Mouse (Mus musculus): ENCODE data around the gene Rps11. TPM values are rescaled to one million over a fixed set of nuclear protein-coding genes. Genes with fewer than 3 reads are reported as not detected.

Gene Rps11
- polyA plus RNA-seq (2017; shearing (Covaris generic)): 3,104 TPM

GRCm38 (mm10) chr7:45124224-45125143, at the start of gene Rps11:
TSS of gene Rps11 (minus strand) at chr7:45124439.

DNA sequence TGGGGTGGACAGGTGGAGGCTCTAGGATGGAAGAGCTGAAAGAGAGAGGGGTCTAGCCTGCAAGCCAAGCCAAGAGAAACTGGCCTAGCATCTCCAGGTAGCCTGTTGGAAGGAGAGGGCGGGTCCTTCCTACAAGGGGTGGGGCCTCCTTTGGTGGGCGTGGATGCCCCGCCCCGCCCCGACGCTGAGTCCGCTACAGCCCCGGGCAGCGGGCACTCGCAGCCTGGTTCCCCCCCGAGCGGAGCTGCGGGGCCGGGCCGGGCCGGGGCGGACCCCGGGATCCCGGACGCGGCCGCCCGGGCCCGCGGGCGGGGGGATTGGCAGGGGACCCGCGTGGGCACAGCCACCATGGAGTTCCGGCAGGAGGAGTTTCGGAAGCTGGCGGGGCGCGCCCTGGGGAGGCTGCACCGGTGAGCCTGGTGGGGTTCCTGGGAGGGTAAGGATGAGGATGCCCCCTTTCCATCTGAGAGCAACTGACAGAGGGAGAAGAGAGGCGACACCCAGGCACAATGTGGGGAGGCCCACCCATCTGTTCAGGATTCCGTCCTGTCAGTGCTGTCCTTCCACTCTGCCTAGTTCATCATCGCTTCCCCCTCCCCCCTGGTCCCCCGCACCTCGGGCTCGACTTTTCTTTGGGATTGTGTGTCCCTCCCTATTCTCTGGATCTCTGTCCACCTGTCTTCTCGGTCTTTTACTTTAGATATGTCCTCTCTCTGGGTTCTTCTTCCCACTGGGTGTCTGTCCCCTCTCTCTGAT, 39.7 kb upstream of the Rps11 start, which contains the start of gene Slc17a7:
TSS of gene Slc17a7 (plus strand) at position 215 of the 756 bp plus-strand sequence.

GRCm38 (mm10) chr7:45154096-45154992, 30.1 kb upstream of the Rps11 start, which contains the start of the genes Pih1d1 and Aldh16a1:
TSS of gene Pih1d1 (plus strand) at chr7:45154303.
TSS of gene Aldh16a1 (minus strand) at chr7:45154584.

GRCm38 (mm10) chr7:45135993-45136567, 11.8 kb upstream of the Rps11 start, which contains the start of the genes Gm45713 and Flt3l:
TSS of gene Gm45713 (minus strand) at chr7:45136231.
TSS of gene Flt3l (minus strand) at chr7:45136432.

DNA sequence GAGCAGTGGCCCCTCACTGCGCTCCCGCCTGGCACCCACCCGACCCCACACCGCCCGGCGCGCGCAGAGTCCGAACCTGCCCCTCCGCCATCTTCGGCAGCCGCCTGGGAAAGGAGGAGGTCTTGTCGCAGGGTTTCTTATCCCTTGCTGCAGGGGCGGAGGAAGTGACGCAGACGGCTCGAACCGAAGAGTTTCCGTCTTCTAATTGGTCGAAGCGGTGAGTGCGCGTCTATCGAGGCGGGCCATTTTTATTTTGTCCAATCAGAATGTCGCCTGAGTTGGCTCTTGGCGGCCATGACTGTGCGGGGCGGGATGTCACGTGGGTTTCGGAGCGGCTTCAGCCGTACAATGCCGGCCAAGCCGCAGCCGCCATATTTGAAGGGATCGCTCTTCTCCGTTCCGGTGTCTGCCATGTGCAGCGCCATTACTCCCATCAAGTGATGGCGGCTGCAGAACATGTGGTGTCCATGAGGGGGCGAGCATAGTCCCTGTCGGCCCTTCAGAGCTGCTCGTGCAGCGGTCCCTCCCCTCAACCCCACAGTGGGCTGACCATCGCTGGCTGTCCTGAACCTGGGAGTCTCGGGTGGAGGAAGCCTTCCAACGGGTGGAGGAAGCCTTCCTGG, 4.5 kb upstream of the Rps11 start, which contains the start of gene Rpl13a:
TSS of gene Rpl13a (minus strand) at position 138 of the 623 bp plus-strand sequence.

DNA sequence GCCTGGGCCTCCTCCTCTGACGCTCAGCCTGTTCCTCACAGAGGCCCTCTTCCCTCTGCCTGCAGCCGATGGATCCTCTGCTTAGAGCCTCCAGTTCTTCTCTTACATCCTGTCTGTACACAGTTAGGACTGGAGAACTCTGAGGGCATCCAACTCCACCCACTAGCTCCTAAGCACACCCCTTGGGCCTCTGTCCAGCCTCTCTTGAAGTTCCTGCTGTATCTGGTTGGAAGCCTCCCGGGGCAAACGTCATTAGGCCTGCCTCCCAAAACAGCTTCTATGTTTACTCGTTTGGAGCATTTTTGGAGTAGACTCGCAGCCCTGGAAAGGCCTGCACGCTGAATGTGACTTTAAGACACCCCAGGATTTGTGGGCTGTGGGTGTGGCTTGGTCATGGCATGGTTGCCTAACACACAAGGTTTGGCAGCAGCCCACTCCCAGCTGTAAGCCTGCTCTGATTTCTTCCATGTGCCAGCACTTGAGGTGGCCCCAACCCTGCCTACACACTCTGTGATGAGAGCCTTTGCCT, 20.5 kb downstream of the Rps11 start, which contains the start of gene Fcgrt:
TSS of gene Fcgrt (minus strand) at position 200 of the 529 bp plus-strand sequence.

DNA sequence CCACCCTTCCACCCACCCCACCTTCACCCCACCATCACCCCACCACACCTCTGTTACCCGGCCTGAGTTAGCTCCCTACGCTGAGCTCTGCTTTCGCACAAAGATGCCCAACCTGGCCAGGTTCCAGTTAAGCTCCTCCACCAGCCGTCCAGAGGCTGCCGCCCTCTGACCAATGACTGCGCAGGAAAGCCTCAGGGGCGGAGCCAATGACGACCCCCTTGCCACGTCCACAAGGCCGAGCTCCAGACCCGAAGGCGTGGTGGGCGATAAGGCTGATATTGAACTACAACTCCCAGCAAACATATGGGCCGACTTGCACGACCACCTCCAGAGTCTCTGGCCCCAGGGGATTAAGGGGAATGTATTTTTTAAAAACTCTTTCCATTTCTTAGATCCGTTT, 32.2 kb downstream of the Rps11 start, which contains the start of gene Rcn3:
TSS of gene Rcn3 (minus strand) at position 174 of the 400 bp plus-strand sequence.

Other genes starting within 250 kb of the Rps11 start
- gene Med25, start 231.7 kb downstream of the Rps11 start, polyA plus RNA-seq (2017; shearing (Covaris generic)): 40.3 TPM
- gene Fuz, start 228.4 kb downstream of the Rps11 start, polyA plus RNA-seq (2017; shearing (Covaris generic)): 48.2 TPM
- gene Ap2a1, start 194.9 kb downstream of the Rps11 start, polyA plus RNA-seq (2017; shearing (Covaris generic)): 33.7 TPM
- not detected for gene Tsks, start 181.2 kb downstream of the Rps11 start, polyA plus RNA-seq (2017; shearing (Covaris generic))
- 0.42 TPM for gene Cpt1c, start 149.6 kb downstream of the Rps11 start, polyA plus RNA-seq (2017; shearing (Covaris generic))
- gene Prmt1, start 137.9 kb downstream of the Rps11 start, polyA plus RNA-seq (2017; shearing (Covaris generic)): 182 TPM
- gene Irf3, start 126.8 kb downstream of the Rps11 start, polyA plus RNA-seq (2017; shearing (Covaris generic)): 257 TPM
- gene Bcl2l12, start 125.7 kb downstream of the Rps11 start, polyA plus RNA-seq (2017; shearing (Covaris generic)): 32.8 TPM
- 30.0 TPM for gene Scaf1, start 108.1 kb downstream of the Rps11 start, polyA plus RNA-seq (2017; shearing (Covaris generic))
- gene Rras, start 106.5 kb downstream of the Rps11 start, polyA plus RNA-seq (2017; shearing (Covaris generic)): 8.7 TPM
- gene Prr12, start 71.6 kb downstream of the Rps11 start, polyA plus RNA-seq (2017; shearing (Covaris generic)): 4.7 TPM
- gene Nosip, start 62.0 kb downstream of the Rps11 start, polyA plus RNA-seq (2017; shearing (Covaris generic)): 126 TPM
- gene Prrg2, start 61.8 kb downstream of the Rps11 start, polyA plus RNA-seq (2017; shearing (Covaris generic)): 3.9 TPM
- 124 TPM for gene Rcn3, start 32.2 kb downstream of the Rps11 start, polyA plus RNA-seq (2017; shearing (Covaris generic))
- gene Fcgrt, start 20.6 kb downstream of the Rps11 start, polyA plus RNA-seq (2017; shearing (Covaris generic)): 6.3 TPM
- gene Rpl13a, start 4.3 kb upstream of the Rps11 start, polyA plus RNA-seq (2017; shearing (Covaris generic)): 2,649 TPM
- gene Gm45713, start 11.8 kb upstream of the Rps11 start, polyA plus RNA-seq (2017; shearing (Covaris generic)): not detected
- gene Flt3l, start 12.0 kb upstream of the Rps11 start, polyA plus RNA-seq (2017; shearing (Covaris generic)): 220 TPM
- 55.1 TPM for gene Pih1d1, start 29.9 kb upstream of the Rps11 start, polyA plus RNA-seq (2017; shearing (Covaris generic))
- 64.8 TPM for gene Aldh16a1, start 30.1 kb upstream of the Rps11 start, polyA plus RNA-seq (2017; shearing (Covaris generic))
- gene Slc17a7, start 39.5 kb upstream of the Rps11 start, polyA plus RNA-seq (2017; shearing (Covaris generic)): not detected
- gene Gfy, start 55.1 kb upstream of the Rps11 start, polyA plus RNA-seq (2017; shearing (Covaris generic)): not detected
- not detected for gene Pth2, start 56.6 kb upstream of the Rps11 start, polyA plus RNA-seq (2017; shearing (Covaris generic))
- 0.12 TPM for gene Ccdc155, start 80.5 kb upstream of the Rps11 start, polyA plus RNA-seq (2017; shearing (Covaris generic))
- gene Dkkl1, start 87.7 kb upstream of the Rps11 start, polyA plus RNA-seq (2017; shearing (Covaris generic)): 16.3 TPM
- 3.0 TPM for gene Tead2, start 91.3 kb upstream of the Rps11 start, polyA plus RNA-seq (2017; shearing (Covaris generic))
- gene Cd37, start 114.7 kb upstream of the Rps11 start, polyA plus RNA-seq (2017; shearing (Covaris generic)): 641 TPM
- gene Slc6a16, start 116.6 kb upstream of the Rps11 start, polyA plus RNA-seq (2017; shearing (Covaris generic)): not detected
- gene Slc6a21, start 153.1 kb upstream of the Rps11 start, polyA plus RNA-seq (2017; shearing (Covaris generic)): not detected
- gene Trpm4, start 209.3 kb upstream of the Rps11 start, polyA plus RNA-seq (2017; shearing (Covaris generic)): 11.7 TPM
- gene Hrc, start 210.9 kb upstream of the Rps11 start, polyA plus RNA-seq (2017; shearing (Covaris generic)): not detected
- gene Ppfia3, start 242.6 kb upstream of the Rps11 start, polyA plus RNA-seq (2017; shearing (Covaris generic)): 0.12 TPM
- 0.89 TPM for gene Lin7b, start 246.1 kb upstream of the Rps11 start, polyA plus RNA-seq (2017; shearing (Covaris generic))